Mouse (Mus musculus): Measurements from ENCODE around the gene Emg1.

DNA sequence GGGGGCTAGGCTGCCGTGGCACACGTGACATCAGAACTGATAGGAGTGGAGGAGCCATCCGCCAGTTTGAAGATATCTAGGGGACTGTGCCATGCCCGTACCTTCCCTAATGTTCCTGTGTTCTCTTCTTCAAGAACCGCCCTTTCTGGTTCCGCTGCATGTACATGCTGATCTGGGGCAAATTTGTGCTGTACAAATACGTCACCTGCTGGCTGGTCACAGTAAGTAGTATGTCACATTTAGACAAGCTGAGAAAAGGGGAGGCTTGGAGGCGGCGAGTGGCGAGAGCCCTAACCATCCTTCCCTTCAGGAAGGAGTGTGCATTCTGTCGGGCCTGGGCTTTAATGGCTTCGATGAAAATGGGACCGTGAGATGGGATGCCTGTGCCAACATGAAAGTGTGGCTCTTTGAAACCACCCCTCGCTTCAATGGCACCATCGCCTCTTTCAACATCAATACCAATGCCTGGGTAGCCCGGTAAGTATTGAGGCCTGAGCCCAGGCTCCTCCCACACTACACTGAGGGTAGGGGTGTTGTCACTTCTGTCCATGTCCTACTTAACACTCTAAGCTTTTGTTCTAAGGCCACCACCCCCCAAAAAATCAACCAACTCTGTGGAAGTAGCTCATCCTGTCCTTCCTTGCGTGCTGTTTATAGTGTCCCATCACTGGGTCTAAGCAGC lies 9.7 kb downstream of the Emg1 start:
- no peak for TF ChIP-seq POLR2A (IDR thresholded peaks at IDR 0.05; ENCODE audit: insufficient read depth, low read length)
- TF ChIP-seq CTCF (IDR thresholded peaks at IDR 0.05; ENCODE audit: low read depth, low read length) = no peak

All from ES-Bruce4 (cell line).